Mouse (Mus musculus): ENCODE data around the gene Prmt3. TPM values are rescaled to one million over a fixed set of nuclear protein-coding genes. Genes with fewer than 3 reads are reported as not detected.

The Prmt3 gene
- total and polyA plus RNA-seq, 2 experiments from 2014 or later = 35.5 to 38.1 TPM

DNA sequence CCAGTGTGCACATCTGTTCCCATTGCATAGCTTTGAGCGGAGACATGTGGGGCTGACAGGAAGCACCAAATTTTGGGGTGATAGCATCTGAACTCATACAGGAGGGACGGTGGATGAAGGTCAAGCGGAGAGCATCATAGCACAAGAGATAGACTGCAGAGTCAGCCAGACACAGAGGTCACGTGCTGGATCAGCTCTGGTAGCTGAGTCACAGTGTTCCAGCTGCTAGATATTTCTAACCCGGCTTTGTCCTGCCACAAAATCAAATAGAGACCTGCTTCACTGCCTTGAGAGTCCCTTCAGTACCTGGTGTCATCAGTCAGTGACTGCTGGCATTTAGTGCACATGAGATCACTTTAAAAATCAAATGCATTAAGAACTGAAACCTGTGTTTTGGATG is 91.5 kb downstream of the Prmt3 start:
- DNase-seq (ENCODE audit: low spot score) = no peak
- no peak for ATAC-seq (ENCODE audit: low FRiP score)
- TF ChIP-seq CTCF (IDR thresholded peaks at IDR 0.05) = no peak
- H3K9me3 ChIP-seq (ENCODE audit: low read length) = no peaks in the 10 kb centered on the region
- no peak overlapping the region for H3K4me3 ChIP-seq (ENCODE audit: low read depth, low read length)
- peak overlapping the region; percentile 21 for H3K27ac ChIP-seq (ENCODE audit: low read depth, low read length)
- H3K36me3 ChIP-seq (ENCODE audit: insufficient read depth, low read length) = no peaks in the 10 kb centered on the region
- no peak overlapping the region for H3K9ac ChIP-seq (replicated peaks; ENCODE audit: low read length, poor library complexity, severe bottlenecking)
- H3K4me2 ChIP-seq (ENCODE audit: low read depth, low read length, poor library complexity, severe bottlenecking) = no peak overlapping the region
- no peaks in the 10 kb centered on the region for H3K4me1 ChIP-seq (ENCODE audit: insufficient read depth, low read length)
- no peaks in the 10 kb centered on the region for H3K27me3 ChIP-seq (ENCODE audit: insufficient read depth, low read length)
- 81% methylated on average over 5 of the region's 5 CpGs for WGBS

DNA sequence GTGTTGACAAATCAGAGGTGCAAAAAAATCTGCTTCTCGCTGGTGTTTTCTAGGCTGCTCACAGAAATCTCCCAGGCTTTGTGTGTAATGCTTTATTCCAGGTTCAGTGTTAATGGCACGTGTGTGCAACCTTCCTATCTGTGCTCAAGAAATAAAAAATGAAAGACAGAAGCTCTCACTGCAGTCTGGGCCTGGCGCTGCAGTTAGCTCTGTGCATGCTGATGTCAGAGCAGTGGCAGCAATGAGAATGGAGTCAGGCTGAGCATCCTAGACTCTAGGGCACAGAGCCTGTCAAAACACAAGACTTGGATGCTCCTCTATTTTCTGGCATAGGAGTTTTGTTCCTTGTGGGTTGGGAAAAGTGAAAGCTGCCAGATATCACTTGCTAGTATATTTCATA is 92.1 kb downstream of the Prmt3 start:
- no peak overlapping the region for H3K4me2 ChIP-seq (ENCODE audit: low read depth, low read length, poor library complexity, severe bottlenecking)
- no peaks in the 10 kb centered on the region for H3K4me1 ChIP-seq (ENCODE audit: insufficient read depth, low read length)
- WGBS = 51% methylated on average over 3 of the region's 3 CpGs
- DNase-seq (ENCODE audit: low spot score) (peak; percentile 34), ATAC-seq (ENCODE audit: low FRiP score) (peak; percentile 74)
- no peak overlapping the region for H3K9ac ChIP-seq (replicated peaks; ENCODE audit: low read length, poor library complexity, severe bottlenecking)
- no peak for TF ChIP-seq CTCF (IDR thresholded peaks at IDR 0.05)
- H3K27ac ChIP-seq (ENCODE audit: low read depth, low read length) = peak overlapping the region; percentile 21
- H3K27me3 ChIP-seq (ENCODE audit: insufficient read depth, low read length) = no peaks in the 10 kb centered on the region
- H3K9me3 ChIP-seq (ENCODE audit: low read length) = no peaks in the 10 kb centered on the region
- no peak overlapping the region for H3K4me3 ChIP-seq (ENCODE audit: low read depth, low read length)
- no peaks in the 10 kb centered on the region for H3K36me3 ChIP-seq (ENCODE audit: insufficient read depth, low read length)

DNA sequence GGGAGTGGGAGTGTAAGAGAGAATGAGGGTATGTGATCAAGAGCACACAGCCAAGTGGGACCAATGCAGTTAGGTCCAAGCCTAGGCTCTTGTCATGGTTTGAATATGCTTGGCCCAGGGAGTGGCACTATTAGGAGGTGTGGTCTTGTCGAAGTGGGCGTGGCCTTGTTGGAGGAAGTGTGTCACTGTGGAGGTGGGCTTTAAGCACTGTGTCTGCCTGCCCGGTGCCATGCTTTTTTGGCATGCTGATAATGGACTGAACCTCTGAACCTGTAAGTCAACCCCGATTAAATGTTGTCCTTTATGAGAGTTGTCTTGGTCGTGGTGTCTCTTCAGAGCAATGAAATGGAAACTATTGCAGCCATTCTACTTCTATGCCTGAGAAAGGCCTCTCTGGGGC is 99.2 kb downstream of the Prmt3 start:
- Histone ChIP-seq H3K4me1 (ENCODE audit: insufficient read depth, low read length) (no peaks in the 10 kb centered on the region), H3K9me3 (ENCODE audit: low read length) (no peaks in the 10 kb centered on the region), H3K36me3 (ENCODE audit: insufficient read depth, low read length) (no peaks in the 10 kb centered on the region), H3K9ac (replicated peaks; ENCODE audit: low read length, poor library complexity, severe bottlenecking) (no peak overlapping the region), H3K4me3 (ENCODE audit: low read depth, low read length) (no peak overlapping the region), H3K27me3 (ENCODE audit: insufficient read depth, low read length) (no peaks in the 10 kb centered on the region), H3K27ac (ENCODE audit: low read depth, low read length) (no peak overlapping the region), H3K4me2 (ENCODE audit: low read depth, low read length, poor library complexity, severe bottlenecking) (no peak overlapping the region)
- ATAC-seq (ENCODE audit: low FRiP score) = peak; percentile 11; the same call in 1 of the 2 replicates
- no peak for DNase-seq (ENCODE audit: low spot score)
- no peak for TF ChIP-seq CTCF (IDR thresholded peaks at IDR 0.05)
- 91% methylated on average over 5 of the region's 5 CpGs for WGBS

DNA sequence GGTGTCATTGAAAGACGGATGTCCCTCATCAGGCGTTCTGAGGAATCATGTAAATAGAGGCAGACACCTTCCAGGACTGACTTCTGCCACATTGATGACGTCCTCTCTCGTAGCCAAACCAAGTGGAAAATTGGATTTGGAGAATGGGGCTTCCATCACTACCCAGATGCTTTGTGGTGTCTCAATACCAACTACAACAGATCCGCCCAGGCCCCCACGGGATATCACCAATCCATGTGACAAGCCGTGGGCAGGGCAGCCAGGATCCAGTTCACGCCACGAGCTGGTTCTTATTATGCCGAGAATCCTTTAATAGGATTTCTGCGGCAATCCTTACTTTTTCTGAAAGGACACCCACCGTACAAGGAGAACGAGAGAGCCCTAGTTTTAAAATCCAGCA is 100.9 kb downstream of the Prmt3 start:
- 25% methylated on average over 13 of the region's 13 CpGs for WGBS
- Histone ChIP-seq H3K9ac (replicated peaks; ENCODE audit: low read length, poor library complexity, severe bottlenecking) (no peak overlapping the region), H3K4me3 (ENCODE audit: low read depth, low read length) (no peak overlapping the region), H3K4me2 (ENCODE audit: low read depth, low read length, poor library complexity, severe bottlenecking) (peak overlapping the region; percentile 16), H3K9me3 (ENCODE audit: low read length) (no peaks in the 10 kb centered on the region), H3K36me3 (ENCODE audit: insufficient read depth, low read length) (no peaks in the 10 kb centered on the region), H3K27me3 (ENCODE audit: insufficient read depth, low read length) (no peaks in the 10 kb centered on the region), H3K27ac (ENCODE audit: low read depth, low read length) (no peak overlapping the region), H3K4me1 (ENCODE audit: insufficient read depth, low read length) (peaks cover 7% of the 10 kb centered on the region; the same call in 1 of the 2 replicates)
- DNase-seq (ENCODE audit: low spot score) = peak; percentile 58
- no peak for TF ChIP-seq CTCF (IDR thresholded peaks at IDR 0.05)
- peak; percentile 61; the same call in 1 of the 2 replicates for ATAC-seq (ENCODE audit: low FRiP score)

DNA sequence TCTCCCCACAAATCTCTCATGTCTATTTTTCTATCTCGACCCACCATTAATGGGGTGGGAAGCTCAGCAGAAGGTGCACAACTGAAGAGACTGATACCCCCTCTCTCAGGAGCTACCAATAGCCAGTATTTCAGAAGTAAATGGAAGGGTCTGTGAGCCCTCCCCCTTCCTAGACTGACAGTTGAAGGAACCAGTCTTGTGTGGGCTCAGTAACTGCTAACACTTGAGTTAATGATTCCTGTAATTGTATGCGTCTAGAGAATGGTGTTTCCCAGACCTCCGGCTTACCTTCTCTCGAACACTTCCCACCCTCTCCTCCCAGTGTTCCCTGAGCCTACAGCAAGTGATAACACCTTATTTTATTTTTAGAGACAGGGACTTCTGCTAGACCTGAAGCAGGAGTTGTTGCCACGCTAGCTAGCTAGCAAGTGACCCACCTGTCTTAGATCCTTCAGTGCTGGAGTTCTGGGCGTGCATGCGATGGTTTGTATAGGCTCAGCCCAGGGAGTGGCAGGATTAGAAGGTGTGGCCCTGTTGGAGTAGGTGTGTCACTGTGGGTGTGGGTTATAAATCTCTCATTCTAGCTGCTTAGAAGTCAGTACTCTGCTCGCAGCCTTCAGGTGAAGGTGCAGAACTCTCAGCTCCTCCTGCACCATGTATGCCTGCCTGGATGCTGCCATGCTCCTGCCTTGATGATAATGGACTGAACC is 102.0 kb downstream of the Prmt3 start:
- Histone ChIP-seq H3K27me3 (ENCODE audit: insufficient read depth, low read length) (no peaks in the 10 kb centered on the region), H3K4me2 (ENCODE audit: low read depth, low read length, poor library complexity, severe bottlenecking) (no peak overlapping the region), H3K9me3 (ENCODE audit: low read length) (no peaks in the 10 kb centered on the region), H3K36me3 (ENCODE audit: insufficient read depth, low read length) (no peaks in the 10 kb centered on the region), H3K4me1 (ENCODE audit: insufficient read depth, low read length) (peaks cover 7% of the 10 kb centered on the region; the same call in 1 of the 2 replicates), H3K4me3 (ENCODE audit: low read depth, low read length) (no peak overlapping the region), H3K27ac (ENCODE audit: low read depth, low read length) (no peak overlapping the region), H3K9ac (replicated peaks; ENCODE audit: low read length, poor library complexity, severe bottlenecking) (no peak overlapping the region)
- peak; percentile 15 for DNase-seq (ENCODE audit: low spot score)
- WGBS = 87% methylated on average over 8 of the region's 8 CpGs
- no peak for TF ChIP-seq CTCF (IDR thresholded peaks at IDR 0.05)
- no peak for ATAC-seq (ENCODE audit: low FRiP score)

DNA sequence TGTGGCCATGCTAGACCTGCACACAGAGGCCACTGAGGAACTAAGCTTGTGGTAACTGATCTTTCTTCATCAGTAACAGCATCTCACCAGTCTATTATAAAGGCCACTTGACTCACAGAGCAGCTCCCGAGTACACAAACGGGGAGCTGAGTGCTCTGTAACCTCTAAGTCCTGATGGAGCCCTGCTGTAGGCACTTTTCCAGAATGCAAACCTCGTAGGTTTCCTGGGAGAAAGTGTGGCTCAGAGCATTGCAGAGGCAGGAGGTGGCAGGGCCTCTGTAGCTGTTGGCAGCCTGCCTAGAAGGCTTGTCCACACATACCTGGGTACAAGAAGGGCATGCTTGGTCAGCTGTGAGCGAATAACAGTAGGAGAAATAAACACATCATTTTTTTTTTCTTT is 104.1 kb downstream of the Prmt3 start:
- no peaks in the 10 kb centered on the region for H3K9me3 ChIP-seq (ENCODE audit: low read length)
- TF ChIP-seq CTCF (IDR thresholded peaks at IDR 0.05) = no peak
- H3K4me3 ChIP-seq (ENCODE audit: low read depth, low read length) = no peak overlapping the region
- peak overlapping the region; percentile 70; the same call in 1 of the 2 replicates for H3K27ac ChIP-seq (ENCODE audit: low read depth, low read length)
- H3K27me3 ChIP-seq (ENCODE audit: insufficient read depth, low read length) = no peaks in the 10 kb centered on the region
- ATAC-seq (ENCODE audit: low FRiP score) (peak; percentile 32; the same call in 1 of the 2 replicates), DNase-seq (ENCODE audit: low spot score) (peak; percentile 56)
- H3K4me2 ChIP-seq (ENCODE audit: low read depth, low read length, poor library complexity, severe bottlenecking) = no peak overlapping the region
- H3K4me1 ChIP-seq (ENCODE audit: insufficient read depth, low read length) = peaks cover 7% of the 10 kb centered on the region; the same call in 1 of the 2 replicates
- 24% methylated on average over 4 of the region's 4 CpGs for WGBS
- no peak overlapping the region for H3K9ac ChIP-seq (replicated peaks; ENCODE audit: low read length, poor library complexity, severe bottlenecking)
- no peaks in the 10 kb centered on the region for H3K36me3 ChIP-seq (ENCODE audit: insufficient read depth, low read length)

Data from midbrain, postnatal 0 days (tissue).